Mouse (Mus musculus): ENCODE data around the gene Umod. TPM values are rescaled to one million over a fixed set of nuclear protein-coding genes. Genes with fewer than 3 reads are reported as not detected.

Gene Umod
- total and polyA plus RNA-seq, 2 experiments from 2014 or later = not detected

- Histone ChIP-seq H3K9me3 (ENCODE audit: low read length) (no peaks in the 10 kb centered on the region), H3K9ac (no peak overlapping the region), H3K27me3 (ENCODE audit: insufficient read depth, low read length) (no peaks in the 10 kb centered on the region), H3K36me3 (ENCODE audit: insufficient read depth) (no peaks in the 10 kb centered on the region), H3K4me2 (ENCODE audit: low read depth) (no peak overlapping the region), H3K4me3 (ENCODE audit: low read depth, low read length) (no peak overlapping the region), H3K4me1 (ENCODE audit: insufficient read depth) (no peaks in the 10 kb centered on the region), H3K27ac (ENCODE audit: low read depth, low read length) (no peak overlapping the region)
- DNase-seq (peak; percentile 63), ATAC-seq (no peak)
- whole genome bisulfite sequencing = 59% methylated on average over 4 of the region's 4 CpGs
- TF ChIP-seq CTCF (IDR thresholded peaks at IDR 0.05; ENCODE audit: low read depth) = peak; percentile 66
Measured at GRCm38 (mm10) chr7:119443849-119444248, 35.2 kb downstream of the Umod start.

- Histone ChIP-seq H3K9me3 (ENCODE audit: low read length) (no peaks in the 10 kb centered on the region), H3K4me3 (ENCODE audit: low read depth, low read length) (no peak overlapping the region), H3K36me3 (ENCODE audit: insufficient read depth) (no peaks in the 10 kb centered on the region), H3K4me2 (ENCODE audit: low read depth) (no peak overlapping the region), H3K27me3 (ENCODE audit: insufficient read depth, low read length) (no peaks in the 10 kb centered on the region), H3K4me1 (ENCODE audit: insufficient read depth) (no peaks in the 10 kb centered on the region), H3K9ac (no peak overlapping the region), H3K27ac (ENCODE audit: low read depth, low read length) (no peak overlapping the region)
- no peak for TF ChIP-seq CTCF (IDR thresholded peaks at IDR 0.05; ENCODE audit: low read depth)
- 93% methylated on average over 1 of the region's 1 CpGs for WGBS
- DNase-seq (no peak), ATAC-seq (no peak)
Measured at GRCm38 (mm10) chr7:119441938-119442337, 37.1 kb downstream of the Umod start.

GRCm38 (mm10) chr7:119427180-119427616 lies 51.9 kb downstream of the Umod start:
- H3K27me3 ChIP-seq (ENCODE audit: insufficient read depth, low read length) = no peaks in the 10 kb centered on the region
- H3K4me1 ChIP-seq (ENCODE audit: insufficient read depth) = no peaks in the 10 kb centered on the region
- DNase-seq (peak; percentile 91), ATAC-seq (peak; percentile 90)
- H3K36me3 ChIP-seq (ENCODE audit: insufficient read depth) = no peaks in the 10 kb centered on the region
- H3K4me2 ChIP-seq (ENCODE audit: low read depth) = no peak overlapping the region
- TF ChIP-seq CTCF (IDR thresholded peaks at IDR 0.05; ENCODE audit: low read depth) = peak; percentile 91
- H3K4me3 ChIP-seq (ENCODE audit: low read depth, low read length) = no peak overlapping the region
- no peaks in the 10 kb centered on the region for H3K9me3 ChIP-seq (ENCODE audit: low read length)
- no peak overlapping the region for H3K27ac ChIP-seq (ENCODE audit: low read depth, low read length)
- no peak overlapping the region for H3K9ac ChIP-seq
- WGBS = 11% methylated on average over 6 of the region's 6 CpGs

GRCm38 (mm10) chr7:119420730-119421129 lies 58.4 kb downstream of the Umod start:
- Histone ChIP-seq H3K27ac (ENCODE audit: low read depth, low read length) (no peak overlapping the region), H3K9me3 (ENCODE audit: low read length) (no peaks in the 10 kb centered on the region), H3K9ac (no peak overlapping the region), H3K36me3 (ENCODE audit: insufficient read depth) (no peaks in the 10 kb centered on the region), H3K27me3 (ENCODE audit: insufficient read depth, low read length) (no peaks in the 10 kb centered on the region), H3K4me1 (ENCODE audit: insufficient read depth) (no peaks in the 10 kb centered on the region), H3K4me3 (ENCODE audit: low read depth, low read length) (no peak overlapping the region), H3K4me2 (ENCODE audit: low read depth) (no peak overlapping the region)
- TF ChIP-seq CTCF (IDR thresholded peaks at IDR 0.05; ENCODE audit: low read depth) = no peak
- 6% methylated on average over 2 of the region's 2 CpGs for WGBS
- DNase-seq = peak; percentile 44
- peak; percentile 67 for ATAC-seq

GRCm38 (mm10) chr7:119418523-119418922 lies 60.6 kb downstream of the Umod start:
- Histone ChIP-seq H3K27me3 (ENCODE audit: insufficient read depth, low read length) (no peaks in the 10 kb centered on the region), H3K27ac (ENCODE audit: low read depth, low read length) (no peak overlapping the region), H3K4me1 (ENCODE audit: insufficient read depth) (no peaks in the 10 kb centered on the region), H3K36me3 (ENCODE audit: insufficient read depth) (no peaks in the 10 kb centered on the region), H3K9ac (no peak overlapping the region), H3K9me3 (ENCODE audit: low read length) (no peaks in the 10 kb centered on the region), H3K4me2 (ENCODE audit: low read depth) (no peak overlapping the region), H3K4me3 (ENCODE audit: low read depth, low read length) (no peak overlapping the region)
- DNase-seq (no peak), ATAC-seq (no peak)
- WGBS = 82% methylated on average over 1 of the region's 1 CpGs
- no peak for TF ChIP-seq CTCF (IDR thresholded peaks at IDR 0.05; ENCODE audit: low read depth)

Other genes starting within 250 kb of the Umod start
- gene Gp2, start 20.0 kb downstream of the Umod start, total RNA-seq (2014; rRNA removed) = not detected in 2 replicates
- not detected in 2 replicates for gene Gp2, start 20.0 kb downstream of the Umod start, polyA plus RNA-seq (2015; fragmentation: Nextera tagmentation; extraction: Ambion mirVana)
- gene Acsm5, start 40.2 kb upstream of the Umod start, total RNA-seq (2014; rRNA removed) = 0.15 TPM in 1 of 2 replicates, not detected in the other
- gene Acsm5, start 40.2 kb upstream of the Umod start, polyA plus RNA-seq (2015; fragmentation: Nextera tagmentation; extraction: Ambion mirVana) = not detected in 2 replicates
- gene Pdilt, start 44.2 kb upstream of the Umod start, total RNA-seq (2014; rRNA removed) = not detected in 2 replicates
- gene Pdilt, start 44.2 kb upstream of the Umod start, polyA plus RNA-seq (2015; fragmentation: Nextera tagmentation; extraction: Ambion mirVana) = 0.07 TPM in 1 of 2 replicates, not detected in the other
- 0.05 TPM in 1 of 2 replicates, not detected in the other for gene Acsm2, start 75.1 kb upstream of the Umod start, total RNA-seq (2014; rRNA removed)
- gene Acsm2, start 75.1 kb upstream of the Umod start, polyA plus RNA-seq (2015; fragmentation: Nextera tagmentation; extraction: Ambion mirVana) = not detected in 2 replicates
- not detected in 2 replicates for gene Acsm1, start 127.7 kb upstream of the Umod start, total RNA-seq (2014; rRNA removed)
- not detected in 2 replicates for gene Acsm1, start 127.7 kb upstream of the Umod start, polyA plus RNA-seq (2015; fragmentation: Nextera tagmentation; extraction: Ambion mirVana)
- gene Acsm4, start 210.7 kb upstream of the Umod start, total RNA-seq (2014; rRNA removed) = not detected in 2 replicates
- gene Acsm4, start 210.7 kb upstream of the Umod start, polyA plus RNA-seq (2015; fragmentation: Nextera tagmentation; extraction: Ambion mirVana) = 0.09 TPM in 1 of 2 replicates, not detected in the other
- 57.9 and 76.8 TPM in 2 replicates for gene Thumpd1, start 241.5 kb upstream of the Umod start, total RNA-seq (2014; rRNA removed)
- 77.2 and 79.8 TPM in 2 replicates for gene Thumpd1, start 241.5 kb upstream of the Umod start, polyA plus RNA-seq (2015; fragmentation: Nextera tagmentation; extraction: Ambion mirVana)